Mouse (Mus musculus): ENCODE measurements around the gene Usp2.

- TF ChIP-seq GATA1 (IDR thresholded peaks at IDR 0.05; ENCODE audit: low read length): no peak
- TF ChIP-seq TAL1 (IDR thresholded peaks at IDR 0.05; ENCODE audit: low read length): no peak
Measured at GRCm38 (mm10) chr9:44030646-44031045, 36.2 kb upstream of the Usp2 start.

Measured in erythroblast, embryonic 14.5 days (primary cell).